Mouse (Mus musculus) embryonic facial prominence, embryonic 12.5 days (tissue): ENCODE data around the gene BC034090. TPM values are rescaled to one million over a fixed set of nuclear protein-coding genes. Genes with fewer than 3 reads are reported as not detected.
"Not testable (repeated sequence)": the region's sequence is repeated elsewhere in the genome, so short reads cannot be mapped to it uniquely, and the experiment has no call there.

ENCODE experiments used
- ATAC-seq: fragments of 200-750 bp; cut with Nextera tagmentation; 2 replicates; pipeline ENCODE4 v1.8.0; 2017; ENCODE audit not compliant: insufficient number of reproducible peaks, insufficient read depth, low FRiP score, low TSS enrichment
- H3K27ac ChIP-seq: fragments of 300-500 bp; sonication (generic); 2 replicates; pipeline ENCODE4 v1.5.1; 2016; ENCODE audit warnings: mild to moderate bottlenecking
- H3K27me3 ChIP-seq: fragments of 300-500 bp; sonication (generic); 2 replicates; pipeline ENCODE4 v1.6.1; 2016; ENCODE audit warnings: mild to moderate bottlenecking, moderate library complexity
- H3K36me3 ChIP-seq: fragments of 300-500 bp; sonication (generic); 2 replicates; pipeline ENCODE4 v1.6.1; 2016; ENCODE audit warnings: mild to moderate bottlenecking
- H3K4me1 ChIP-seq: fragments of 300-500 bp; sonication (generic); 2 replicates; pipeline ENCODE4 v1.6.1; 2016
- H3K4me2 ChIP-seq: fragments of 300-500 bp; sonication (generic); replicated peaks from 2 replicates; pipeline ENCODE4 v1.6.1; 2016; ENCODE audit warnings: mild to moderate bottlenecking, moderate library complexity
- H3K4me3 ChIP-seq: fragments of 300-500 bp; sonication (generic); 2 replicates; pipeline ENCODE4 v1.5.1; 2016; ENCODE audit warnings: mild to moderate bottlenecking
- H3K9ac ChIP-seq: fragments of 300-500 bp; sonication (generic); 2 replicates; pipeline ENCODE4 v1.6.1; 2016; ENCODE audit warnings: mild to moderate bottlenecking, moderate library complexity
- H3K9me3 ChIP-seq: fragments of 300-500 bp; sonication (generic); 2 replicates; pipeline ENCODE4 v1.6.1; 2016; ENCODE audit warnings: mild to moderate bottlenecking, moderate library complexity
- WGBS: fragments of 180-500 bp; shearing (Covaris S2); methylation state at CpG from one replicate; pipeline ENCODE4 v1.1.7; 2016; 5-methylcytosine and 5-hydroxymethylcytosine counted together
- polyA plus RNA-seq: library from polyadenylated mRNA; unstranded; fragments of >200 nt; fragmentation: Nextera tagmentation; extraction: Ambion mirVana; gene quantifications from 2 replicates; pipeline ENCODE4 v1.2.1, GENCODE M21; 2016

BC034090 gene
- polyA plus RNA-seq, 1 experiment from 2014 or later: 6.9 TPM

DNA sequence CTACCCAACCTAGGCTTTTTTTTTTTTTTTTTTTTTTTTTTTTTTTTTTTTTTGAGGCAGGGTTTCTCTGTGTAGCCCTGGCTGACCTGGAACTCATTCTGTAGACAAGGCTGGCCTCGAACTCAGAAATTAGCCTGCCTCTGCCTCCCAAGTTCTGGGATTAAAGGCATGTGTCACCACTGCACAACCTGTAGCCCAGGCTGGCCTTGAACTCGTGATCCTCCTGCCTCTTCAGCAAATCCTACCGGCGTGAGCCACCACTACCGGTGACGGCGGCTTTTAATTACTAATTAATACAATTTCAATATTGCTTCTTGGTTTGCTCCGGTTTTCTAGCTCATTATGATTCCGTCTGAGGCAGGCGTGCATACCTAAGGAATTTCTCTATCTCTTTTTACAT lies 18.3 kb upstream of the BC034090 start:
- H3K4me1 ChIP-seq, H3K27ac ChIP-seq, H3K4me3 ChIP-seq, ATAC-seq, H3K9ac ChIP-seq, H3K4me2 ChIP-seq, H3K9me3 ChIP-seq, H3K36me3 ChIP-seq, H3K27me3 ChIP-seq: not testable (repeated sequence)
- 94% methylated on average over 10 of the region's 10 CpGs for WGBS

GRCm38 (mm10) chr1:155254309-155254708 lies 10.1 kb upstream of the BC034090 start:
- WGBS: 81% methylated on average over 8 of the region's 8 CpGs
- Histone ChIP-seq H3K36me3 (no peaks in the 10 kb centered on the region), H3K27me3 (no peaks in the 10 kb centered on the region), H3K4me3 (no peak overlapping the region), H3K9me3 (no peaks in the 10 kb centered on the region), H3K27ac (no peak overlapping the region), H3K4me2 (no peak overlapping the region), H3K9ac (no peak overlapping the region), H3K4me1 (no peaks in the 10 kb centered on the region)
- no peak for ATAC-seq

- H3K4me1 ChIP-seq: no peaks in the 10 kb centered on the region
- H3K27ac ChIP-seq: no peak overlapping the region
- WGBS: 64% methylated on average over 12 of the region's 12 CpGs
- H3K4me2 ChIP-seq: no peak overlapping the region
- H3K27me3 ChIP-seq: no peaks in the 10 kb centered on the region
- no peaks in the 10 kb centered on the region for H3K36me3 ChIP-seq
- no peak overlapping the region for H3K9ac ChIP-seq
- ATAC-seq: no peak
- H3K9me3 ChIP-seq: no peaks in the 10 kb centered on the region
- no peak overlapping the region for H3K4me3 ChIP-seq
Measured at GRCm38 (mm10) chr1:155253126-155253525, 8.9 kb upstream of the BC034090 start.

DNA sequence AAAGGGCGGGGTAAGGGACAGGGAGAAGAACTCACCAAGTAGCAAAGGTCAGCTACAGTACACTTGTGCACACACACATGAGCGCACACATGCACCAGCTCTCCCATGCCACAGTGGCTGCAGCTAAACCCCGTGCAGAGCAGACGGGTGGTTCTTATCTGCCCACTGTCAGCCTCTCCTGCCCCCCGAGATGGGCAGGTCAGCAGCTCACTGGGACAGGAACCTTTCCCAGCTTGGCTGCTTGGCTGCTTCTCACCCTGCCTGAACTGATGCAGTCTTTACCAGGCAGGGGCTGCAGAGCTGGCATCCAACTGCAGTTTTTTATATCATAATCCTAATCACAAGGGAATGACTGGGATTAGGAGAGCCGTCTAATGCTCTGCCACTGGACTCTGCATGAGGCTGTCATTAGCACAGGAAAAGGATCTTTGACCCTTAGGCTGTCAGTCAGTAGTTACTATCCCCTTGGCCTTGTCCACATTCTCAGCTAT lies 8.4 kb upstream of the BC034090 start:
- H3K4me2 ChIP-seq: no peak overlapping the region
- ATAC-seq: no peak
- H3K9me3 ChIP-seq: no peaks in the 10 kb centered on the region
- 50% methylated on average over 6 of the region's 6 CpGs for WGBS
- no peak overlapping the region for H3K27ac ChIP-seq
- H3K36me3 ChIP-seq: no peaks in the 10 kb centered on the region
- H3K4me1 ChIP-seq: no peaks in the 10 kb centered on the region
- no peak overlapping the region for H3K4me3 ChIP-seq
- no peaks in the 10 kb centered on the region for H3K27me3 ChIP-seq
- H3K9ac ChIP-seq: no peak overlapping the region

GRCm38 (mm10) chr1:155251596-155251995 lies 7.4 kb upstream of the BC034090 start:
- H3K4me3 ChIP-seq: no peak overlapping the region
- no peaks in the 10 kb centered on the region for H3K9me3 ChIP-seq
- H3K27ac ChIP-seq: no peak overlapping the region
- WGBS: 76% methylated on average over 5 of the region's 5 CpGs
- ATAC-seq: no peak
- H3K4me2 ChIP-seq: no peak overlapping the region
- H3K9ac ChIP-seq: no peak overlapping the region
- no peaks in the 10 kb centered on the region for H3K36me3 ChIP-seq
- H3K27me3 ChIP-seq: no peaks in the 10 kb centered on the region
- no peaks in the 10 kb centered on the region for H3K4me1 ChIP-seq

DNA sequence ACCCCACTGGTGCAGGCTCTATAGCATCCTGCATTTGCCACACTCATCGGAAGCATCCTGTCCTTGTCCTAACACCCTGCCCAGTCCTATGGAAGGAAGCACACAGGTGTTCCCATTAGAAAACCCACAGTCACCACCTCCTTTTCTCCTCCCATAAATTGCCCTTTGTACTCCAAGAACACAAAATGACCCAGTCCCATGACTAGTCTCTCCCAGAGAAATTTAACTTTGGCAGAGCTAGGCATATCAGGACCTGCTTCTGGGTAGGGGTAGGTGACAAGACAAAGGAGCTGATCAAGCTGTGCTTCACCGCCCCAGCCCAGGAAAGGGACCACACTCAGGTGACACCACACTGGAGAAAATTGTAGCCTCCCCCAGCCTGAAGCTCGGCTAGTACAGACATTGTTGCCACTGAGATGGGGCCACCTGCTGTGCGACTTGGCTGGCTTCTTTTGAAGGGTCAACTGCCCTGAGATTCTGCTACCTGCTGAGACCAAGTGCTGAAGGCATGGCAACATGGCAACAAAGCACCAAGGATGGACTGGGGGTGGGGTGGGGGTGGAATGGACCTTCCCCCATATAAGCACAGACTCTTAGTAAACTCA lies 6.4 kb upstream of the BC034090 start:
- Histone ChIP-seq H3K27me3 (peaks cover 2% of the 10 kb centered on the region; the same call in 1 of the 2 replicates), H3K9me3 (no peaks in the 10 kb centered on the region), H3K4me1 (no peaks in the 10 kb centered on the region), H3K36me3 (no peaks in the 10 kb centered on the region), H3K27ac (no peak overlapping the region), H3K4me3 (no peak overlapping the region), H3K9ac (no peak overlapping the region), H3K4me2 (no peak overlapping the region)
- ATAC-seq: no peak
- WGBS: 37% methylated on average over 4 of the region's 4 CpGs

- Histone ChIP-seq H3K4me3 (no peak overlapping the region), H3K36me3 (no peaks in the 10 kb centered on the region), H3K27ac (no peak overlapping the region), H3K4me1 (no peaks in the 10 kb centered on the region), H3K4me2 (no peak overlapping the region), H3K9ac (no peak overlapping the region), H3K27me3 (peaks cover 8% of the 10 kb centered on the region), H3K9me3 (no peaks in the 10 kb centered on the region)
- no peak for ATAC-seq
- WGBS: 44% methylated on average over 5 of the region's 5 CpGs
Measured at GRCm38 (mm10) chr1:155249896-155250295, 5.7 kb upstream of the BC034090 start.

- no peak overlapping the region for H3K27ac ChIP-seq
- no peaks in the 10 kb centered on the region for H3K9me3 ChIP-seq
- no peaks in the 10 kb centered on the region for H3K36me3 ChIP-seq
- H3K4me3 ChIP-seq: no peak overlapping the region
- no peak overlapping the region for H3K4me2 ChIP-seq
- no peak for ATAC-seq
- H3K27me3 ChIP-seq: peaks cover 8% of the 10 kb centered on the region
- no peak overlapping the region for H3K9ac ChIP-seq
- 57% methylated on average over 5 of the region's 5 CpGs for WGBS
- H3K4me1 ChIP-seq: no peaks in the 10 kb centered on the region
Measured at GRCm38 (mm10) chr1:155248041-155248440, 3.8 kb upstream of the BC034090 start.

- no peak for ATAC-seq
- 31% methylated on average over 5 of the region's 5 CpGs for WGBS
- Histone ChIP-seq H3K4me1 (no peaks in the 10 kb centered on the region), H3K36me3 (no peaks in the 10 kb centered on the region), H3K27ac (no peak overlapping the region), H3K27me3 (peaks cover 8% of the 10 kb centered on the region), H3K9ac (no peak overlapping the region), H3K4me2 (no peak overlapping the region), H3K9me3 (no peaks in the 10 kb centered on the region), H3K4me3 (no peak overlapping the region)
Measured at GRCm38 (mm10) chr1:155247441-155247840, 3.2 kb upstream of the BC034090 start.

DNA sequence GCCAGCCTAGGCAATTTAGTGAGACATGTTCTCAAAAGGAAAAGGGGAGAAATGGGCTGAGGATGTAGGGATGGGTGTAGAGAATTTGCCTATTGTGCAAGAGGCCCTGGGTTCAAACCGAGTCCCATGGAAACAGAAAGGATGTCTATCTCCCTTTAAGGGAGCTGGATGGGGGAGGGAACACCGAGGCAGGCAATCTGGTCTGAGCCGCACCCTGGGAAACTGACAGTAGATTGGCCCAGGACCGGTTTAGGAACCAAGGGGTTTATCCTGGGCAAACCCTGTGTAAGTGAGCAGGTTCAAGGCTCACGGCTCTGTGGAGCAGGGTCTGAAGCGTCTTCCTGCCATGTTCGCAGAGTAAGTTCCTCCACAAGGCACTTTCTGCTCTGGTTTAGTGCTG lies 1.3 kb upstream of the BC034090 start:
- no peak overlapping the region for H3K27ac ChIP-seq
- no peak overlapping the region for H3K4me2 ChIP-seq
- no peak for ATAC-seq
- 0 out of 2 replicates have a peak, but pooled peaks cover 4% of the 10 kb centered on the region for H3K36me3 ChIP-seq
- peaks cover 8% of the 10 kb centered on the region for H3K27me3 ChIP-seq
- no peak overlapping the region for H3K9ac ChIP-seq
- no peak overlapping the region for H3K4me3 ChIP-seq
- WGBS: 63% methylated on average over 7 of the region's 7 CpGs
- H3K9me3 ChIP-seq: no peaks in the 10 kb centered on the region
- H3K4me1 ChIP-seq: no peaks in the 10 kb centered on the region

DNA sequence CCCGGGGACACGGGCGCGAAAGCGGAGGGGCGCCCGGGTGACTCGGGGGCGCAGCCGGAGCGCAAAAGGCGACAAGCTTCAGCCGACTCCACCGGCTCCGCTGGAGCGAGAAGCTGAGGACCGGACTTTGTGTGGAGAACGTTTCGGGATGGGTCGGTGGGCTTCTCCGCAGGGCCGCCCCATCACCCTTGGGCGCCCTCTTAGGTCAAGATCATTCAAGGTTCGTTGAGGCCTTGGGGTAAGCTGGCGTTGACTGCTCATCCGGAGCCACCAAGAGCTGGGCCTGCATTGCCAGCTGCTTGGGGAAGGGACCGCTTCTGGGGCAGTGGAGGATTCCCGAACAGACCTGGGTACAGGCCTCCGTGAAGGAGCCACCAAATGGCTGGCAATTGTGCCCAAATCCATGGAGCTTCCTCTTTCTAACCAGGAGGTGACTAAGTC lies 547 bp upstream of the BC034090 start:
- Histone ChIP-seq H3K4me3 (peak overlapping the region; percentile 61), H3K9ac (peak overlapping the region; percentile 88), H3K27me3 (peaks cover 8% of the 10 kb centered on the region), H3K4me1 (no peaks in the 10 kb centered on the region; the same call in 1 of the 2 replicates), H3K9me3 (no peaks in the 10 kb centered on the region), H3K36me3 (0 out of 2 replicates have a peak, but pooled peaks cover 7% of the 10 kb centered on the region), H3K4me2 (peak overlapping the region; percentile 83), H3K27ac (peak overlapping the region; percentile 77; the same call in 1 of the 2 replicates)
- ATAC-seq: no peak
- WGBS: 3% methylated on average over 28 of the region's 29 CpGs

GRCm38 (mm10) chr1:155242488-155242745 lies 1.8 kb downstream of the BC034090 start:
- no peak overlapping the region for H3K4me2 ChIP-seq
- H3K9ac ChIP-seq: no peak overlapping the region
- no peak for ATAC-seq
- H3K27ac ChIP-seq: no peak overlapping the region
- no peaks in the 10 kb centered on the region for H3K9me3 ChIP-seq
- 79% methylated on average over 1 of the region's 1 CpGs for WGBS
- H3K4me3 ChIP-seq: no peak overlapping the region
- H3K4me1 ChIP-seq: peaks cover 6% of the 10 kb centered on the region
- peaks cover 8% of the 10 kb centered on the region for H3K27me3 ChIP-seq
- H3K36me3 ChIP-seq: 0 out of 2 replicates have a peak, but pooled peaks cover 7% of the 10 kb centered on the region
